Mouse (Mus musculus) testis, adult 2 months (tissue): ENCODE data around the gene Brinp1.

Experiments used
- CTCF ChIP-seq: fragments of 200-500 bp; IDR thresholded peaks from 2 replicates; pipeline ENCODE4 v1.5.1; 2012; ENCODE audit warnings: low read depth, mild to moderate bottlenecking, inconsistent platforms, low read length, moderate library complexity; ENCODE audit not compliant: control insufficient read depth, insufficient read depth, insufficient replicate concordance
- POLR2A ChIP-seq: fragments of 200-500 bp; IDR thresholded peaks from 2 replicates; pipeline ENCODE4 v1.6.1; 2012; ENCODE audit warnings: low read depth, mild to moderate bottlenecking, inconsistent platforms, low read length, moderate library complexity; ENCODE audit not compliant: control insufficient read depth

GRCm38 (mm10) chr4:68910942-68911341 lies 43.3 kb downstream of the Brinp1 start:
- TF ChIP-seq POLR2A (no peak), CTCF (no peak)
